Mouse (Mus musculus) testis, adult 2 months (tissue): ENCODE data around the gene 6430571L13Rik. TPM values are rescaled to one million over a fixed set of nuclear protein-coding genes. Genes with fewer than 3 reads are reported as not detected.
A peak's percentile ranks its signal among the peaks of the same experiment; 100 is the strongest.

ENCODE experiments used
- H3K27ac ChIP-seq: fragments of 200-500 bp; 2 replicates; pipeline ENCODE4 v1.5.1; 2012; ENCODE audit warnings: low read depth, low read length; ENCODE audit not compliant: control insufficient read depth, insufficient read depth
- H3K27me3 ChIP-seq: fragments of 200-500 bp; 2 replicates; pipeline ENCODE4 v1.6.1; 2012; ENCODE audit warnings: mild to moderate bottlenecking, low read length, moderate library complexity; ENCODE audit not compliant: control insufficient read depth, insufficient read depth
- H3K36me3 ChIP-seq: fragments of 200-500 bp; 2 replicates; pipeline ENCODE4 v1.6.1; 2012; ENCODE audit warnings: mild to moderate bottlenecking, low read length; ENCODE audit not compliant: control insufficient read depth, insufficient read depth
- H3K4me1 ChIP-seq: fragments of 200-500 bp; 2 replicates; pipeline ENCODE4 v1.6.1; 2012; ENCODE audit warnings: low read length; ENCODE audit not compliant: control insufficient read depth, insufficient read depth
- H3K4me3 ChIP-seq: fragments of 200-500 bp; 2 replicates; pipeline ENCODE4 v1.5.1; 2012; ENCODE audit warnings: low read depth, mild to moderate bottlenecking, low read length, moderate library complexity, mixed read lengths; ENCODE audit not compliant: control insufficient read depth
- CTCF ChIP-seq: fragments of 200-500 bp; IDR thresholded peaks from 2 replicates; pipeline ENCODE4 v1.5.1; 2012; ENCODE audit warnings: low read depth, mild to moderate bottlenecking, inconsistent platforms, low read length, moderate library complexity; ENCODE audit not compliant: control insufficient read depth, insufficient read depth, insufficient replicate concordance
- POLR2A ChIP-seq: fragments of 200-500 bp; IDR thresholded peaks from 2 replicates; pipeline ENCODE4 v1.6.1; 2012; ENCODE audit warnings: low read depth, mild to moderate bottlenecking, inconsistent platforms, low read length, moderate library complexity; ENCODE audit not compliant: control insufficient read depth
- polyA plus RNA-seq: library from polyadenylated mRNA; depleted of rRNA; stranded (reverse); fragments of >200 nt; gene quantifications from 2 replicates; pipeline ENCODE4 v1.2.3, GENCODE M21; 2012

Gene 6430571L13Rik
- polyA plus RNA-seq, 1 experiment: 0.40 TPM

GRCm38 (mm10) chr9:107343146-107343943 lies 2.9 kb downstream of the 6430571L13Rik start:
- Histone ChIP-seq H3K27me3 (no peaks in the 10 kb centered on the region), H3K27ac (no peak overlapping the region)

DNA sequence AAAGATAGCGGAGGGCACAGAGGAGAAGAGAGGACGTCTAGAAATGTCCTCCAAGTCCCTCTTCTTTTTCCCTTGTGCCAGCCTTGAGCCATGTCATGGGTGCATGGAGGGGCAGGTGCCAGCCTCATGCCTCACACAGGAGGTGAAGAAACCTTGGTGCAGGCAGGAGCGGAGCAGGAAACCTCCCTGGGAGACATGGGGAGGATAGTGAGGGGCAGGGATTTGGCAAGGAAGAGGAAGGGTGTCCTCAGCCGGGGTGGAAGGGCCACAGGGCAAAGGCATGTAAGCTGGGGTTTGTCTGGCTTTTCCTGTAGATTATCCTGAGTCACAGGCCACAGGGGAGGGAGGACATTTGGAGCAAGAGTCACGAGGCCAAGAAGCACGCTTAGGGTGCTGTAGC lies 3.6 kb downstream of the 6430571L13Rik start:
- TF ChIP-seq CTCF: no peak
- Histone ChIP-seq H3K4me3 (no peak overlapping the region), H3K36me3 (no peaks in the 10 kb centered on the region), H3K27ac (no peak overlapping the region), H3K27me3 (no peaks in the 10 kb centered on the region), H3K4me1 (peaks cover 8% of the 10 kb centered on the region)

More at GRCm38 (mm10) chr9:107343146-107343943, 2.9 kb downstream of the 6430571L13Rik start:
- Histone ChIP-seq H3K4me1 (peaks cover 11% of the 10 kb centered on the region), H3K4me3 (no peak overlapping the region), H3K36me3 (no peaks in the 10 kb centered on the region)
- no peak for TF ChIP-seq CTCF
- TF ChIP-seq POLR2A: no peak

GRCm38 (mm10) chr9:107346081-107346480 lies 5.7 kb downstream of the 6430571L13Rik start:
- no peaks in the 10 kb centered on the region for H3K27me3 ChIP-seq
- no peaks in the 10 kb centered on the region for H3K36me3 ChIP-seq
- no peak overlapping the region for H3K27ac ChIP-seq
- TF ChIP-seq POLR2A (no peak), CTCF (no peak)
- H3K4me3 ChIP-seq: no peak overlapping the region
- H3K4me1 ChIP-seq: no peaks in the 10 kb centered on the region

GRCm38 (mm10) chr9:107347586-107348183 lies 7.3 kb downstream of the 6430571L13Rik start:
- H3K4me3 ChIP-seq: no peak overlapping the region
- no peak overlapping the region for H3K27ac ChIP-seq
- H3K27me3 ChIP-seq: no peaks in the 10 kb centered on the region
- H3K36me3 ChIP-seq: no peaks in the 10 kb centered on the region
- H3K4me1 ChIP-seq: no peaks in the 10 kb centered on the region
- no peak for TF ChIP-seq POLR2A
- no peak for TF ChIP-seq CTCF

- no peak overlapping the region for H3K4me3 ChIP-seq
These were observed 8.9 kb downstream of the 6430571L13Rik start for GRCm38 (mm10) chr9:107349321-107349720.

DNA sequence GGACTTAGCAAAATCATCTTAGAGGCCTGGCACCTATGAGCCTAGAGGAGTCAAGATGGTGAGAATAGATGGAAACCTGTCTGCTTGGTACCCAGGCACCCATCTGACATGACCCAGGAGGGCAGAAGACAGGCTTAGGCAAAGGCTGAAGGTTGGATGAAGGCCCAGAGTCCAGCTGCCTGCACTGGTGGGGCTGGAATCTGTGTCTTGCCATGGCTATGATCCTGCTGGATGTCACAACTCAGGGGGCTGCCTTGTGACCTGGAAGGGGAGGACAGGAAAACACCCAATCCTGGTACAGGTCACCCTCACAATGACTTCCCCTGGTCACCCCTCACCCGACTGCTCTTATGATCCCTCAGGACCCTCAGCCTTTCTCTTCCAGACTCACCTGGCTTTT lies 14.4 kb downstream of the 6430571L13Rik start:
- H3K27me3 ChIP-seq: no peaks in the 10 kb centered on the region
- H3K4me3 ChIP-seq: no peak overlapping the region
- peaks cover 2% of the 10 kb centered on the region for H3K4me1 ChIP-seq
- no peak overlapping the region for H3K27ac ChIP-seq
- no peaks in the 10 kb centered on the region for H3K36me3 ChIP-seq
- TF ChIP-seq CTCF (no peak), POLR2A (no peak)

More at GRCm38 (mm10) chr9:107349321-107349720, 8.9 kb downstream of the 6430571L13Rik start:
- Histone ChIP-seq H3K27ac (no peak overlapping the region), H3K27me3 (no peaks in the 10 kb centered on the region), H3K36me3 (no peaks in the 10 kb centered on the region), H3K4me1 (peaks cover 2% of the 10 kb centered on the region)
- TF ChIP-seq POLR2A (no peak), CTCF (no peak)

DNA sequence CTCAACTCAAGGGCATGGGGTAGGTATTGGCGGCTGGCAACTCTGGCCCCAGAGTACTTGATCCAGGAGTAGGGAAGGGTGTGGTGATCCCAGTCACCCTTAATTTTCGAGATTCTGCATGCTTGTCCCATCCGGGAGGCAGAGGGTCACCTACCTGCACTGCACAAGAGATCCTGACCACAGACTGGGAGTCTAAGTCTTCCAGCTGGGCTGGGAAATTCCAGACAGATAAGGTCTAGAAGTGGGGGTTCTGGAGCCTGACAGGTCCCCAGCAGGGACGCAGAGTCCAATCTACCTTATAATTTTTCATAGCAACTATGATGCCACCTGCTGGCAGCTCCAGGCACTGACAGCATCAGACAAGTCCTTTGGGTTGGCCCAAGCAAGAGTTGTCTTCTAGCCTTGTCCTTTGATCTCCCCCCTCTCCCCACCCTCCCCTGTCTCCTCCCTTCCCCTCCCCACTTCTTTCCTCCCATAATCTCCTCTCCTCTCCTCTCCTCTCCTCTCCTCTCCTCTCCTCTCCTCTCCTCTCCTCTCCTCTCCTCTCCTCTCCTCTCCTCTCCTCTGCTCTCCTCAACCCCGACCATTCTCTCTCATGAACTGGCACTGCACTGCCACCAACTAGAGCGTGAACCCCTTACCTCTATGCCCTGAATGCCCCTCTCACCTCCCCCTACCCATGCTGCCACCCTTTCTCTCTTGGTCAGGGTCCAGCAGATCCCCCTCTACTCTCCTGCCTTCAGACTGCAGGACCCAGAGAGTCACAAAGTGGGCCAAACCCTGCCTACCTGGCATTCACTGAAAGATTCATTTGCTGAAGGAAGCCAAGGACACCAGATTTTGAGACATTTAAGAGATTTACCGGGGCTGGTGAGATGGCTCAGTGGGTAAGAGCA lies 15.7 kb downstream of the 6430571L13Rik start:
- no peak overlapping the region for H3K27ac ChIP-seq
- no peaks in the 10 kb centered on the region for H3K27me3 ChIP-seq
- no peaks in the 10 kb centered on the region for H3K36me3 ChIP-seq
- TF ChIP-seq POLR2A (no peak), CTCF (peak; percentile 63; the same call in 1 of the 2 replicates)
- H3K4me3 ChIP-seq: no peak overlapping the region
- H3K4me1 ChIP-seq: peaks cover 2% of the 10 kb centered on the region
